Mouse (Mus musculus): Measurements from ENCODE around the gene Atp2c2. TPM values are rescaled to one million over a fixed set of nuclear protein-coding genes. Genes with fewer than 3 reads are reported as not detected.

Atp2c2 gene
- total and polyA plus RNA-seq, 2 experiments from 2014 or later: 0.26 to 0.98 TPM

DNA sequence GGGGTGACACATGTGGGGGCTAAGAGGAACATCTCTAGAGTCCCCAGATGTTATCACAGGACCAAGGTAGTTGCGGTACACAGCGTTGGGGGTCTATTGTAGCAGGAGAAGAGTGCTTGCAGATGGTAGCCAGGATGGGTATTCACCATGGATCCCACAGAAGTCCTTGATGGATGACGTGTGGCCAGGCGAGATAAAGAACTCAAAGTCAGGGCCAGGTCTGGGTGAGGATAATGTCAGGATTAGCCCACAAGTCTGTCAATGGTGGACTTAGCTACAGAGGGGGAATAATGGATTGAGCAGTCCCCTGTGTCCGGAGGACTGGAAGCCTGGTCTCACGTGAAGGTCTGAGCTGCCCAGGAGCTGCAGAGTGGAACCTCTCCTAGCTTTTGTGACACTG lies 24.8 kb downstream of the Atp2c2 start:
- no peak overlapping the region for H3K9ac ChIP-seq (replicated peaks; ENCODE audit: low read length)
- H3K4me3 ChIP-seq (ENCODE audit: low read length): no peak overlapping the region
- H3K27ac ChIP-seq: no peak overlapping the region
- ATAC-seq (no peak), DNase-seq (ENCODE audit: low spot score) (no peak)
- H3K27me3 ChIP-seq (ENCODE audit: insufficient read depth, low read length): no peaks in the 10 kb centered on the region
- 83% methylated on average over 6 of the region's 6 CpGs for WGBS
- H3K36me3 ChIP-seq (ENCODE audit: insufficient read depth, low read length): no peaks in the 10 kb centered on the region
- no peaks in the 10 kb centered on the region for H3K4me1 ChIP-seq (ENCODE audit: insufficient read depth, low read length)
- no peaks in the 10 kb centered on the region for H3K9me3 ChIP-seq (ENCODE audit: low read length)
- no peak for TF ChIP-seq CTCF (IDR thresholded peaks at IDR 0.05; ENCODE audit: low read depth)
- no peak overlapping the region for H3K4me2 ChIP-seq (ENCODE audit: low read depth, low read length)

DNA sequence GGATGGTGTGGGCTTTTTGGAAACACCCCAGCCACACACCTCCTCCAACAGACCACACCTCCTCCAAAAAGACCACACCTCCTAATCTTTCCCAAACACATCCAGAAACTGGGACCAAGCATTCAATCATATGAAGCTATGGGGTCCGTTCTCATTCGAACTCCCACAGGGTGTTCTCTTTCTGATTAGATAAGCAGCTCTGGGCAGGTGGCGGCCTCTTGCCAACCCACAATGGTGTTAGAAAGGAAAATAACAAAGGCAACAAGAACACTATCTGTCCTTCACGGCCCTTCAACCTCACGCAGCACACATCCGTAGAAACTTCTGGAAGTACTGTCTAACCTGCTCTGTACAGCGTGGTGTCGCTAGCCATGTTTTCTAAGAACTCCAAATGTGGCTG lies 27.3 kb downstream of the Atp2c2 start:
- H3K9me3 ChIP-seq (ENCODE audit: low read length): no peaks in the 10 kb centered on the region
- no peak overlapping the region for H3K4me2 ChIP-seq (ENCODE audit: low read depth, low read length)
- 88% methylated on average over 8 of the region's 8 CpGs for WGBS
- H3K4me1 ChIP-seq (ENCODE audit: insufficient read depth, low read length): no peaks in the 10 kb centered on the region
- DNase-seq (ENCODE audit: low spot score) (no peak), ATAC-seq (no peak)
- H3K27ac ChIP-seq: no peak overlapping the region
- H3K4me3 ChIP-seq (ENCODE audit: low read length): no peak overlapping the region
- no peaks in the 10 kb centered on the region for H3K36me3 ChIP-seq (ENCODE audit: insufficient read depth, low read length)
- TF ChIP-seq CTCF (IDR thresholded peaks at IDR 0.05; ENCODE audit: low read depth): no peak
- no peak overlapping the region for H3K9ac ChIP-seq (replicated peaks; ENCODE audit: low read length)
- no peaks in the 10 kb centered on the region for H3K27me3 ChIP-seq (ENCODE audit: insufficient read depth, low read length)

DNA sequence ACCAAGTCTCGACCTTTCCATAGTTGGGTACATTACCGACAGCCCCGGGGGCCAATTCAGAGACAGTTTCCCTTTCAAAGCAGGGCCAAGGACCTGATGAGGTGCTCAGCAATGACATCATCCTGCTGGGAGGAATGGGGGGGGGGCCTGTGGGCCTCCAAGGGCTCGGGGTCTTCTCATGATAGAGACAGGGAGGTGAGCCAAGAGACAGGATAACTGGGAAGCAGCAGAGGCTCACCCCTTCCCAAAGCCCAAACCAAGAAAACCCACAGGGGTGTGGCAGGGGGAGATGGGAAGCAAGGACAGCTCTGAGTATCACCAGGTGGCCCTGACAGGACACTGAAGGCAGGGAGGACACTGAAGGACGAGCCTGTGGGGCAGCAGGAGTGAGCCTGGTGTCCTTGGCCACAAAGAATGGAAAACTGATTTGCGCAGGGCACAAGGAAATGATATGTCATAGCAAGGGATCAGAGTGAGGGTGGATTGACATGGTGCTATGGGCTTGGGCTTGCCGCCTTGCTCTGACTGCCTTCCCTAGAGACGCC lies 28.6 kb downstream of the Atp2c2 start:
- Histone ChIP-seq H3K27ac (no peak overlapping the region), H3K36me3 (ENCODE audit: insufficient read depth, low read length) (no peaks in the 10 kb centered on the region), H3K4me3 (ENCODE audit: low read length) (no peak overlapping the region), H3K9ac (replicated peaks; ENCODE audit: low read length) (no peak overlapping the region), H3K27me3 (ENCODE audit: insufficient read depth, low read length) (no peaks in the 10 kb centered on the region), H3K4me1 (ENCODE audit: insufficient read depth, low read length) (no peaks in the 10 kb centered on the region), H3K4me2 (ENCODE audit: low read depth, low read length) (no peak overlapping the region), H3K9me3 (ENCODE audit: low read length) (no peaks in the 10 kb centered on the region)
- WGBS: 87% methylated on average over 8 of the region's 8 CpGs
- ATAC-seq: no peak
- DNase-seq (ENCODE audit: low spot score): no peak
- TF ChIP-seq CTCF (IDR thresholded peaks at IDR 0.05; ENCODE audit: low read depth): no peak

- Histone ChIP-seq H3K9ac (replicated peaks; ENCODE audit: low read length) (no peak overlapping the region), H3K36me3 (ENCODE audit: insufficient read depth, low read length) (no peaks in the 10 kb centered on the region), H3K4me2 (ENCODE audit: low read depth, low read length) (no peak overlapping the region), H3K4me3 (ENCODE audit: low read length) (no peak overlapping the region), H3K27ac (no peak overlapping the region), H3K4me1 (ENCODE audit: insufficient read depth, low read length) (no peaks in the 10 kb centered on the region), H3K27me3 (ENCODE audit: insufficient read depth, low read length) (no peaks in the 10 kb centered on the region), H3K9me3 (ENCODE audit: low read length) (no peaks in the 10 kb centered on the region)
- WGBS: 74% methylated on average over 13 of the region's 13 CpGs
- ATAC-seq: no peak
- TF ChIP-seq CTCF (IDR thresholded peaks at IDR 0.05; ENCODE audit: low read depth): no peak
- no peak for DNase-seq (ENCODE audit: low spot score)
These were observed 32.3 kb downstream of the Atp2c2 start for GRCm38 (mm10) chr8:119732072-119732471.

GRCm38 (mm10) chr8:119736348-119736917 lies 36.6 kb downstream of the Atp2c2 start:
- no peak overlapping the region for H3K4me3 ChIP-seq (ENCODE audit: low read length)
- ATAC-seq (no peak), DNase-seq (ENCODE audit: low spot score) (no peak)
- H3K27ac ChIP-seq: no peak overlapping the region
- H3K4me1 ChIP-seq (ENCODE audit: insufficient read depth, low read length): no peaks in the 10 kb centered on the region
- H3K9ac ChIP-seq (replicated peaks; ENCODE audit: low read length): no peak overlapping the region
- 84% methylated on average over 10 of the region's 10 CpGs for WGBS
- H3K4me2 ChIP-seq (ENCODE audit: low read depth, low read length): no peak overlapping the region
- H3K9me3 ChIP-seq (ENCODE audit: low read length): no peaks in the 10 kb centered on the region
- TF ChIP-seq CTCF (IDR thresholded peaks at IDR 0.05; ENCODE audit: low read depth): no peak
- H3K36me3 ChIP-seq (ENCODE audit: insufficient read depth, low read length): no peaks in the 10 kb centered on the region
- no peaks in the 10 kb centered on the region for H3K27me3 ChIP-seq (ENCODE audit: insufficient read depth, low read length)

GRCm38 (mm10) chr8:119737093-119737900 lies 37.5 kb downstream of the Atp2c2 start:
- 75% methylated on average over 11 of the region's 11 CpGs for WGBS

More at GRCm38 (mm10) chr8:119737093-119737900, 37.5 kb downstream of the Atp2c2 start:
- TF ChIP-seq CTCF (IDR thresholded peaks at IDR 0.05; ENCODE audit: low read depth): no peak
- Histone ChIP-seq H3K4me2 (ENCODE audit: low read depth, low read length) (no peak overlapping the region), H3K9me3 (ENCODE audit: low read length) (no peaks in the 10 kb centered on the region), H3K36me3 (ENCODE audit: insufficient read depth, low read length) (no peaks in the 10 kb centered on the region), H3K4me1 (ENCODE audit: insufficient read depth, low read length) (no peaks in the 10 kb centered on the region), H3K27ac (no peak overlapping the region), H3K27me3 (ENCODE audit: insufficient read depth, low read length) (no peaks in the 10 kb centered on the region), H3K4me3 (ENCODE audit: low read length) (no peak overlapping the region), H3K9ac (replicated peaks; ENCODE audit: low read length) (no peak overlapping the region)
- ATAC-seq: no peak
- no peak for DNase-seq (ENCODE audit: low spot score)
